Mouse (Mus musculus) kidney, embryonic 14.5 days (tissue): ENCODE measurements around the gene Pbx2. TPM values are rescaled to one million over a fixed set of nuclear protein-coding genes. Genes with fewer than 3 reads are reported as not detected.

Experiments
- ATAC-seq: fragments of 200-750 bp; cut with Nextera tagmentation; 2 replicates; pipeline ENCODE4 v1.8.0; 2017; ENCODE audit warnings: moderate number of reproducible peaks, mild to moderate bottlenecking, moderate TSS enrichment, moderate library complexity; ENCODE audit not compliant: low FRiP score, low TSS enrichment
- H3K27ac ChIP-seq: fragments of 300-500 bp; sonication (generic); 2 replicates; pipeline ENCODE4 v1.5.1; 2014; ENCODE audit warnings: low read depth, mild to moderate bottlenecking, low read length, moderate library complexity, mixed read lengths
- H3K27me3 ChIP-seq: fragments of 300-500 bp; sonication (generic); 2 replicates; pipeline ENCODE4 v1.6.1; 2014; ENCODE audit warnings: mild to moderate bottlenecking, low read length; ENCODE audit not compliant: control insufficient read depth, insufficient read depth
- H3K36me3 ChIP-seq: fragments of 300-500 bp; sonication (generic); 2 replicates; pipeline ENCODE4 v1.6.1; 2014; ENCODE audit warnings: low read length, mixed read lengths; ENCODE audit not compliant: control insufficient read depth, insufficient read depth
- H3K4me1 ChIP-seq: fragments of 300-500 bp; sonication (generic); 2 replicates; pipeline ENCODE4 v1.6.1; 2014; ENCODE audit warnings: low read length, mixed read lengths; ENCODE audit not compliant: control insufficient read depth, insufficient read depth
- H3K4me2 ChIP-seq: fragments of 300-500 bp; sonication (generic); replicated peaks from 2 replicates; pipeline ENCODE4 v1.6.1; 2014; ENCODE audit warnings: low read depth, mild to moderate bottlenecking, low read length
- H3K4me3 ChIP-seq: fragments of 300-500 bp; sonication (generic); 2 replicates; pipeline ENCODE4 v1.5.1; 2014; ENCODE audit warnings: mild to moderate bottlenecking, low read length
- H3K9ac ChIP-seq: fragments of 300-500 bp; sonication (generic); 2 replicates; pipeline ENCODE4 v1.6.1; 2014; ENCODE audit warnings: low read depth, mild to moderate bottlenecking, low read length, moderate library complexity
- H3K9me3 ChIP-seq: fragments of 300-500 bp; sonication (generic); 2 replicates; pipeline ENCODE4 v1.6.1; 2016; ENCODE audit warnings: low read length; ENCODE audit not compliant: control insufficient read depth
- WGBS: fragments of 180-500 bp; shearing (Covaris S2); extraction: QIAGEN DNeasy Blood & Tissue Kit; methylation state at CpG from one replicate; pipeline ENCODE4 v1.1.7; 2014; 5-methylcytosine and 5-hydroxymethylcytosine counted together
- polyA plus RNA-seq: library from polyadenylated mRNA; unstranded; fragments of >200 nt; fragmentation: Nextera tagmentation; extraction: Ambion mirVana; gene quantifications from 2 replicates; pipeline ENCODE4 v1.2.1, GENCODE M21; 2014

Gene Pbx2
- polyA plus RNA-seq, 1 experiment from 2014 or later: 17.8 TPM

DNA sequence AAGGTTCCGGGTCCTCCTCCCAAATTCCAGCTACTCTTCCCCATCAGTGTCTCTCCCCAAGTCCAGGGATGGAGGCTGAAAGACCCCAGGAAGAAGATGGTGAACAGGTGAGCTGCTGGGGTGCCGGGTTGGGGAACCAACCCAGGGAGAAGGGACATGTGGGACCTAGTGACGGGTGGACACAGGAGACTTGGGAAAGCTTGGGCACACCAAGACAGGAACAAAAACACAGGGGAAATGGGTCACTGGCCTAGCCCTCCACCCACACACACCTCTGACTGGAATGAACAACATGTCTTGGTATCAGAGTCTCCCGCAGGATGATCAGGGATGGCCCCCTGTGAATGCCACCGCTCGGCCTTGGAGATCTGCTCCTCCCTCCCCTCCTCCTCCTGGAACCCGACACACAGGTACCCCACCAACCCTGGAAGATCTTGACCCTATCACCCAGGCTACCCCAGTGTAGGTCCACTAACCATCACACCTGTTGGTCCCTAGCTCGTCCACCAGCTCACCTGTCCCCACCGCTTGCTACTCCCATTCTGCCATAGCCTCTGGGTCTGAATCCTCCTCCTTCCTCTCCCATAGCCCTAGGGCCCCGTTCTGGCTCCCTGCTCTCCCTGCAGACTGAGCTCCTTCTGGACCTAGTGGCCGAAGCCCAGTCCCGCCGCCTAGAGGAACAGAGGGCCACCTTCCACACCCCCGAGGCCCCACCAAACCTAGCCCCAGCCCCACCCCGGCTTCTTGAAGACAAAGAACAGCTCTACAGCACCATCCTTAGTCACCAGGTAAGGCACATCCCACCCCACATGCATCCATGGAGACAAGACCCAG, 695 bp upstream of the Pbx2 start:
- no peak for ATAC-seq
- Histone ChIP-seq H3K4me3 (peak overlapping the region; percentile 88; the same call in 1 of the 2 replicates), H3K27me3 (no peaks in the 10 kb centered on the region), H3K9ac (peak overlapping the region; percentile 40), H3K9me3 (no peaks in the 10 kb centered on the region), H3K4me1 (peaks cover 57% of the 10 kb centered on the region), H3K36me3 (peaks cover 14% of the 10 kb centered on the region; the same call in 1 of the 2 replicates), H3K4me2 (peak overlapping the region; percentile 94), H3K27ac (peak overlapping the region; percentile 100)
- WGBS: 46% methylated on average over 15 of the region's 15 CpGs

DNA sequence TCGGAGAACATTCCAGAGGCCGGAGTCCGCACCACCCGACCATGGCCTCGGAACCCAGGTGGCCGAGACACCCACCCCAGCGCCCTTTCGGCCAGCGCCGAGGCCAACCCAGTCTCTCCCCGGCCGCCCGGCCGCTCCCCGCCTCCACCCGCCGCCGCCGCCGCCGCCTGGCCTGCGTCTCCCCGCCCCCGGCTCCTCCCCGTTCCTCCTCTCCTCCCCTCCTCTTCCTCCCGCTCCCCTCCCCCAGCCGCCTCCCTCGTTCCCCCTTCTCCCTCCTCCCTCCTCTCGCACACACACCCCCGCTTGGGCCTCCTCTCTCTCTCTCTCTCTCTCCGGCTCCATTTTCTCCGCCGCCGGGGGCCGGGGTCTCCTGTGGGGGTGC, 919 bp downstream of the Pbx2 start:
- H3K4me2 ChIP-seq: peak overlapping the region; percentile 94
- H3K27ac ChIP-seq: peak overlapping the region; percentile 100
- under 1% methylated on average over 33 of the region's 35 CpGs for WGBS
- H3K9me3 ChIP-seq: no peaks in the 10 kb centered on the region
- peaks cover 68% of the 10 kb centered on the region for H3K4me1 ChIP-seq
- peak; percentile 70 for ATAC-seq
- H3K4me3 ChIP-seq: peak overlapping the region; percentile 88
- peaks cover 26% of the 10 kb centered on the region for H3K36me3 ChIP-seq
- H3K9ac ChIP-seq: peak overlapping the region; percentile 99
- H3K27me3 ChIP-seq: no peaks in the 10 kb centered on the region

DNA sequence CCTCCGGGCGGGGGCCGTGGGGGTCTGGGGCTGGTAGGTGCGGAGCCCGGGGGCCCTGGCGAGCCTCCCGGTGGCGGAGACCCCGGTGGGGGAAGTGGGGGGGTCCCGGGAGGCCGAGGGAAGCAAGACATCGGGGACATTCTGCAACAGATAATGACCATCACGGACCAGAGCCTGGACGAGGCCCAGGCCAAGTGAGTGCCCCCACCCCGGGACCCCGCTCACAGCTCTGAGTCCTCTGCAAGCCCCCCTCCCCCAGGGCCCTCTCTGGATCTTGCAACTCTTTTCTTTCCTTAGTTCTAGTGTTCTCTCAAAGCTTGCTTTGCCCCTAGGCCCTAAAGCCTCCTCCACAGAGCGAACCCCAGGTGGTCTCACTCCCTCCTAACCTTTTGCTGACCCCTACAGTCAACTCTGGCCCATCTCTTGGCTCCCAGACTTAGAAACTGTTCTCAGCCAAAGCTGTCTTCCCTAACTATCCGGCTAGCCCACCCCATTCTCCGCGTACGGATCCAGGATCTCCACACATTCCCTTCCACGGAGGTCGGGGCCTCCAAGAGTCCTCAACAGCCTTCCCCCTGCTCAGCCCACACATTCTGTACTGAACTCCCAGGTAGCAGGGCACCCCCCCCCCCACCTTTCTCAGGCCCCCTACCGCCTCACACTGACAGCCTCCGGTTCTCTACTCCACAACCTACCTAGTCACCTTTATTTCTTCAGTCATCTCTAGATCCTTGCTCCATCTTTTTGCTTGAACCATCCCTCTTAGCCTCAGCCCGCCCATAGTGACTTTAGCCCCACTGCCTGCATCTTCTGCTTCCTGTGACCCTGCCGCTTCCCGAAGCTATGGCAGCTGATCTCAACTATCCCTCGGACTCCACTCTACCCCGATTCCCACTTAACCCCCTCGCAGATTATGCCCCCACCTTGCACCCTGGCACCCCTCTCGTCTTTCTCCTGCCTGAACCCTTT, 1.8 kb downstream of the Pbx2 start:
- Histone ChIP-seq H3K4me3 (peak overlapping the region; percentile 88), H3K36me3 (peaks cover 26% of the 10 kb centered on the region), H3K9ac (peak overlapping the region; percentile 99), H3K27ac (peak overlapping the region; percentile 100), H3K4me1 (peaks cover 75% of the 10 kb centered on the region), H3K4me2 (peak overlapping the region; percentile 94), H3K27me3 (no peaks in the 10 kb centered on the region), H3K9me3 (no peaks in the 10 kb centered on the region)
- WGBS: under 1% methylated on average over 29 of the region's 32 CpGs
- ATAC-seq: peak; percentile 6; the same call in 1 of the 2 replicates

DNA sequence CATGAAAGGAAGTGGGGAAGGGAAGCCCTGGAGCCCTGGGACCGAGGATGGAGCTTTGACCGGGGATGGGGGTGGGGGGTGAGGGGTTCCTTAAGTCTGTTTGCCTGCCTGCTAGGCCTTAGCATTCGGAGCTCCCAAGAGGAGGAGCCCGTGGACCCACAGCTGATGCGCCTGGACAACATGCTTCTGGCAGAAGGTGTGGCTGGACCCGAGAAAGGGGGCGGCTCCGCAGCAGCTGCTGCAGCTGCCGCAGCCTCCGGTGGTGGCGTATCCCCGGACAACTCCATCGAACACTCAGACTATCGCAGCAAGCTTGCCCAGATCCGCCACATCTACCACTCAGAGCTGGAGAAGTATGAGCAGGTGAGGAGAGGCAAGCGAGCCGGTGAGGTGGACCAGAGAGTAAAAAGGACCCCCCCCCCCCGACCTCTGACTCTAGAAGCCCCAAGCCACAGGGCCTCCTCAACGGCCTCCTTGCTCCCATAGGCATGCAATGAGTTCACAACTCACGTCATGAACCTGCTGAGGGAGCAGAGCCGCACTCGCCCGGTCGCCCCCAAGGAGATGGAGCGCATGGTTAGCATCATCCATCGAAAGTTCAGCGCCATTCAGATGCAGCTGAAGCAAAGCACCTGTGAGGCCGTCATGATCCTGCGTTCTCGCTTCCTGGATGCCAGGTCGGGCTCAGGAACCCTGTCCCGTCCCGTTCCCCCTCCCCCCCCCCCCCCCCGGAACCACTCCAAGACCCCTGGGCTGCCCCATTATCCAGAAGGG, 2.9 kb downstream of the Pbx2 start:
- H3K9ac ChIP-seq: peak overlapping the region; percentile 99
- peaks cover 26% of the 10 kb centered on the region for H3K36me3 ChIP-seq
- H3K4me3 ChIP-seq: peak overlapping the region; percentile 88
- H3K27ac ChIP-seq: peak overlapping the region; percentile 100
- H3K27me3 ChIP-seq: no peaks in the 10 kb centered on the region
- H3K4me1 ChIP-seq: peaks cover 72% of the 10 kb centered on the region
- H3K9me3 ChIP-seq: no peaks in the 10 kb centered on the region
- H3K4me2 ChIP-seq: peak overlapping the region; percentile 94
- WGBS: 37% methylated on average over 34 of the region's 34 CpGs
- no peak for ATAC-seq

DNA sequence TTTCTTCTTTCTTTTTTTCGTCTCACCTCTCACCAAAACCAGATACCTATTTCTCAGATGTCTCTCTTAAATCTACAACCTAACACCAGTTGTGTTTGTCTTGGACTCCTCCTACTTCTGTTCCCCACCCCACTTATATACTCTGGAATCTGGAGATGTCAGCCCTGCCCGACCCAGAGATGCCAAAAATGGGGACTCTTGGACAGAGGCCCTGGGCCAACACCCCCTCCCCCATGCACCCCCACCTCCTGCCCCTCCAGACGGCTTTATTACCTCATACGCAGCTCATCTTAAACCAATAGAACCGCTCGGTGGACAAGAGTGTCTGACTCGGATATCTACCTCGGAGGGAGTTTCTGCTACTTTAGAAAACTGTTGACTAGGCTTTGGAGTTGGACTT, 5.0 kb downstream of the Pbx2 start:
- Histone ChIP-seq H3K4me2 (no peak overlapping the region; the same call in 1 of the 2 replicates), H3K27me3 (no peaks in the 10 kb centered on the region), H3K4me1 (peaks cover 51% of the 10 kb centered on the region), H3K27ac (peak overlapping the region; percentile 11; the same call in 1 of the 2 replicates), H3K4me3 (no peak overlapping the region), H3K9me3 (no peaks in the 10 kb centered on the region), H3K9ac (peak overlapping the region; percentile 12; the same call in 1 of the 2 replicates), H3K36me3 (peaks cover 38% of the 10 kb centered on the region)
- WGBS: 47% methylated on average over 8 of the region's 8 CpGs
- ATAC-seq: no peak

DNA sequence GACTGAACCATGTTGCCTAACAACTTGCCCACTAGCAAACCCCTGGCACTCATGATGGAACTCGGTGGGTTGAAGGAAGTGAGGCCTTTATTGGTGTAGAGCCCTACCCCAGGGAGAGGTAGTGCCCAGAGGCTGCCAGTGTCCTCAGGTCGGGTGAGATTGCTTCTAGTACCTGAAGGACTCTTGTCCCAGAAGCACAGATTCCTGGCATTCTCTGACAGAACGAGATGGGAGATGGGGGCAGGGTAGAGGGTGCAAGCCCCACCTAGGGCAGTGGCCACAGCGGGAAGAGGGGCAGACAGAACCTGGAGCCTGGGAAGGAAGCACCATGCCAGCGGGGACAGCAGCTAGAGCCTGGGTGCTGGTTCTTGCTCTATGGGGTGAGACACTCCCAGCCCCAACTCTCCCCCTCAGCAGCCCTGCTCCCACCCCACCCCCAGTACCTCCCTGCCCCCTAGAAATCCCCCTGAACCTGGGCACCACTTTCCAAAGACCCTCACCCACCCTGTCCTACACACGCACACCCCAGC, 6.6 kb downstream of the Pbx2 start, which contains the start of gene Ager:
Gene Ager, plus strand, starts transcription at position 297 of the 530 bp plus-strand sequence.
- Histone ChIP-seq H3K4me1 (peaks cover 52% of the 10 kb centered on the region), H3K27me3 (no peaks in the 10 kb centered on the region), H3K9ac (peak within 1 kb of the TSS; percentile 32; the same call in 1 of the 2 replicates), H3K27ac (peak within 1 kb of the TSS; percentile 30; the same call in 1 of the 2 replicates), H3K36me3 (peaks cover 38% of the 10 kb centered on the region), H3K9me3 (no peaks in the 10 kb centered on the region), H3K4me2 (peak within 1 kb of the TSS; percentile 6; the same call in 1 of the 2 replicates), H3K4me3 (no peak within 1 kb of the TSS)
- ATAC-seq: no peak
- WGBS: 15% methylated on average over 6 of the region's 6 CpGs

DNA sequence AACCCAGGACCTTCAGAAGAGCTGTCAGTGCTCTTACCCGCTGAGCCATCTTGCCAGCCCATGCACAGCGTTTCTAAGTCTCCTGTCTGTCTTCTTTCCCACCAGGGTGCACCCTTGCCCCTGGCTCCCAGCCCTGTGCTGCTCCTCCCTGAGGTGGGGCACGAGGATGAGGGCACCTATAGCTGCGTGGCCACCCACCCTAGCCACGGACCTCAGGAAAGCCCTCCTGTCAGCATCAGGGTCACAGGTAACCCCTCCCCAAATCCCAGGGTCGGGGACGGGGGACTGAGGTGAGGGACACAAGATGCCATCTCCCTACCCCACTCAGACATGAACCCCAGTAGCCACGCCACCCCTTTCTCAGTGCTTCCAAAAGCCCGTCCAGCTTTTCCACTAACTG, 8.8 kb downstream of the Pbx2 start:
- Histone ChIP-seq H3K27me3 (no peaks in the 10 kb centered on the region), H3K27ac (no peak overlapping the region), H3K36me3 (peaks cover 28% of the 10 kb centered on the region), H3K4me3 (no peak overlapping the region), H3K9ac (no peak overlapping the region), H3K4me1 (peaks cover 48% of the 10 kb centered on the region), H3K9me3 (no peaks in the 10 kb centered on the region), H3K4me2 (no peak overlapping the region)
- WGBS: 84% methylated on average over 9 of the region's 9 CpGs
- no peak for ATAC-seq

DNA sequence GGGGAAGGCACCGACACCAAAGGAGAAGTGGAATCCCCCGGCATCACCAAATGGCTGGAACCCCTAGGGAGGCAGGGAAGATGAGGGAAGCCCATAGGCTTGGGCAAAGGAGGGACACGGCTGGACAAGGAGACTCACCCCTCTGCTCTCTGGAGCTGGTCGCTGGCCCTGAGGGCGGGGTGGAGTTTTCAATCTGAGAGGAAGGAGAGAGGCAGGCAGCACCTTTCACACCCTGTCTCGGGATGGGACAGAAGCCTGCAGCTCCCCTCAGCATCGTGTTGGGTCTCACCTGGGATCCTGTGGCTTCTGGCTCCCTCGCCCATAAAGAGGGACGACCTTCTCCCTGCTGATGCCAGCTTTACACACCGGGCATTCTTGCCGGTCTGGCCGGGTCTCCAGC, 10.7 kb downstream of the Pbx2 start:
- Histone ChIP-seq H3K4me3 (no peak overlapping the region), H3K27me3 (no peaks in the 10 kb centered on the region), H3K4me2 (no peak overlapping the region), H3K9me3 (no peaks in the 10 kb centered on the region), H3K27ac (no peak overlapping the region), H3K9ac (no peak overlapping the region), H3K36me3 (peaks cover 12% of the 10 kb centered on the region), H3K4me1 (peaks cover 37% of the 10 kb centered on the region)
- WGBS: 89% methylated on average over 12 of the region's 12 CpGs
- no peak for ATAC-seq
